Mouse (Mus musculus) C2C12 (cell line): ENCODE data around the gene Gpd2.

Experiments
- CEBPB ChIP-seq: IDR thresholded peaks from one replicate; pipeline ENCODE4 v1.6.1; 2011; ENCODE audit warnings: low read depth, mild to moderate bottlenecking, control low read depth, moderate library complexity
- CTCF ChIP-seq: IDR thresholded peaks from one replicate; pipeline ENCODE4 v1.5.1; 2011; ENCODE audit not compliant: control insufficient read depth, insufficient read depth, insufficient read length
- FOSL1 ChIP-seq: IDR thresholded peaks from one replicate; pipeline ENCODE4 v1.8.0; 2011; ENCODE audit warnings: mild to moderate bottlenecking, low read length; ENCODE audit not compliant: poor library complexity, insufficient read depth, severe bottlenecking
- MAX ChIP-seq: IDR thresholded peaks from one replicate; pipeline ENCODE4 v1.6.1; 2011; ENCODE audit warnings: mild to moderate bottlenecking, control low read depth

- TF ChIP-seq CTCF (no peak), FOSL1 (no peak), CEBPB (no peak), MAX (no peak)
These were observed 42.8 kb downstream of the Gpd2 start for GRCm38 (mm10) chr2:57280190-57280723.
